ENCODE assay signal across 12 mouse cellular contexts in genomic region chr11:102898408-102898807, GRCm38 (mm10). TPM values are rescaled to one million over a fixed set of nuclear protein-coding genes. Genes with fewer than 3 reads are reported as not detected.
DNase-seq lines count a peak whose midpoint lies in the region; ATAC-seq lines count a peak whose summit lies in the region.
"Had no signal": no experiment of that assay in that cellular context is flagged by ENCODE, and none has a peak within 500 bp of the region (broad histone marks: within the 10 kb centered on the region; RNA-seq: fewer than 3 reads in every experiment).

No protein-coding gene starts in this region.

- H3K27me3 ChIP-seq in heart, embryonic 13.5 days (replicated peaks) = peaks cover 71% of the 10 kb centered on the region

- 80% methylated on average over 9 of the region's 9 CpGs for WGBS in heart, embryonic 13.5 days

- no peak for ATAC-seq in heart, embryonic 13.5 days (ENCODE audit: extremely low read depth, insufficient number of reproducible peaks, low FRiP score, low TSS enrichment)

- no peaks in the 10 kb centered on the region for H3K36me3 ChIP-seq in heart, embryonic 13.5 days
- H3K36me3 ChIP-seq: kidney, embryonic 15.5 days; limb, embryonic 15.5 days had no signal

- peaks cover 11% of the 10 kb centered on the region for H3K4me1 ChIP-seq in heart, embryonic 13.5 days

- no peak overlapping the region for H3K4me3 ChIP-seq in heart, embryonic 13.5 days
- H3K4me3 ChIP-seq: erythroblast, embryonic 14.5 days; kidney, embryonic 15.5 days; limb, embryonic 15.5 days had no signal

- intact Hi-C loops in heart, postnatal 10 days (cut with DNase I) = no loop called here

- no peaks in the 10 kb centered on the region for H3K9me3 ChIP-seq in heart, embryonic 13.5 days
- H3K9me3 ChIP-seq: kidney, embryonic 15.5 days; limb, embryonic 15.5 days had no signal

- H3K4me2 ChIP-seq in heart, embryonic 13.5 days = no peak overlapping the region
- H3K4me2 ChIP-seq: kidney, embryonic 15.5 days; limb, embryonic 15.5 days had no signal

- no peak overlapping the region for H3K27ac ChIP-seq in heart, embryonic 13.5 days (replicated peaks)
- H3K27ac ChIP-seq: kidney, embryonic 15.5 days; limb, embryonic 15.5 days had no signal

- H3K9ac ChIP-seq in heart, embryonic 13.5 days = 0 out of 2 replicates have a peak overlapping the region, but pooled peaks have one; percentile 37
- H3K9ac ChIP-seq: kidney, embryonic 15.5 days; limb, embryonic 15.5 days had no signal

- DNase-seq in heart, postnatal 10 days = no peak
- DNase-seq in brain, adult 2 months (ENCODE audit: low read depth, low spot score) = peak; percentile 55
- DNase-seq in cerebellum, postnatal 10 days = peak; percentile 90 to 94
- peak; percentile 57 to 76 for DNase-seq in layer of hippocampus, postnatal 14 days (ENCODE audit: low spot score in 2 of 2)
- no peak for DNase-seq in ovary, postnatal 14 days (ENCODE audit: low spot score)
- no peak for DNase-seq in yolk sac, embryonic 10.5 days (ENCODE audit: low spot score)
- DNase-seq in heart, adult 9 months (ENCODE audit: low spot score in 2 of 2) = no peak

RNA-seq across cellular contexts. Expression of gene Gfap, which starts 2.3 kb away (rescaled TPM):
- 0.19 and 0.38 TPM in 2 replicates for polyA plus RNA-seq in heart, embryonic 13.5 days (2015; fragmentation: Nextera tagmentation; extraction: Ambion mirVana)
- total RNA-seq in heart, postnatal 10 days (2021) = under 1 TPM; 0.17 to 0.25 TPM
- total RNA-seq in layer of hippocampus, postnatal 14 days (2021) = 100 to 1,000 TPM; 263 to 355 TPM

RNA-seq across cellular contexts. Expression of gene Fam187a, which starts 13.4 kb away (rescaled TPM):
- polyA plus RNA-seq in heart, embryonic 13.5 days (2015; fragmentation: Nextera tagmentation; extraction: Ambion mirVana) = not detected in 2 replicates
- not detected for total RNA-seq in heart, postnatal 10 days (2021)
- total RNA-seq in layer of hippocampus, postnatal 14 days (2021) = under 1 TPM; 0.21 to 0.41 TPM
- polyA plus RNA-seq: erythroblast, embryonic 14.5 days; heart, postnatal 0 days; kidney, embryonic 15.5 days; limb, embryonic 15.5 days had no signal

RNA-seq across cellular contexts. Expression of gene Ccdc103, which starts 17.4 kb away (rescaled TPM):
- polyA plus RNA-seq in heart, embryonic 13.5 days (2015; fragmentation: Nextera tagmentation; extraction: Ambion mirVana) = 0.71 and 0.88 TPM in 2 replicates
- under 1 TPM; 0.14 to 0.15 TPM for total RNA-seq in heart, postnatal 10 days (2021)
- 1 to 10 TPM; 1.5 to 2.0 TPM for total RNA-seq in layer of hippocampus, postnatal 14 days (2021)

RNA-seq across cellular contexts. Expression of gene Eftud2, which starts 17.6 kb away (rescaled TPM):
- polyA plus RNA-seq in heart, embryonic 13.5 days (2015; fragmentation: Nextera tagmentation; extraction: Ambion mirVana) = 119 and 125 TPM in 2 replicates
- total RNA-seq in heart, postnatal 10 days (2021) = 10 to 100 TPM; 48.5 to 59.2 TPM
- 100 to 1,000 TPM; 113 to 124 TPM for total RNA-seq in layer of hippocampus, postnatal 14 days (2021)

RNA-seq across cellular contexts. Expression of gene Kif18b, which starts 26.5 kb away (rescaled TPM):
- polyA plus RNA-seq in heart, embryonic 13.5 days (2015; fragmentation: Nextera tagmentation; extraction: Ambion mirVana) = 7.0 and 7.3 TPM in 2 replicates
- 1 to 10 TPM; 5.7 to 6.9 TPM for total RNA-seq in heart, postnatal 10 days (2021)
- 1 to 10 TPM in 1 of 2 experiments, under 1 TPM in 1; 0.91 to 1.4 TPM for total RNA-seq in layer of hippocampus, postnatal 14 days (2021)

Comparison
In these comparisons a context has a peak if more than half of its experiments do, and no peak if none do; other contexts are left out.
1. DNase-seq: peak in brain, adult 2 months (single experiment), cerebellum, postnatal 10 days (2 of 2) and layer of hippocampus, postnatal 14 days (2 of 2); none in heart, postnatal 10 days (0 of 2), ovary, postnatal 14 days (single experiment), yolk sac, embryonic 10.5 days (single experiment) and heart, adult 9 months (0 of 2).
2. RNA of gene Gfap, which starts 2.3 kb away (total RNA-seq): 263 to 355 TPM in layer of hippocampus, postnatal 14 days; 0.17 to 0.25 TPM in heart, postnatal 10 days; every median in the first group is over 100 times any median in the second.